Mouse (Mus musculus) C3H10T1/2 (cell line): Measurements from ENCODE around the gene Baz2a. TPM values are rescaled to one million over a fixed set of nuclear protein-coding genes. Genes with fewer than 3 reads are reported as not detected.

Experiments used
- polyA plus RNA-seq, 2 experiments: library from polyadenylated mRNA; unstranded; fragments of >200 nt; fragmentation: generic; extraction: Trizol; gene quantifications; one replicate each; pipeline ENCODE4 v1.2.1; 2012; ENCODE audit warnings: missing spikeins in 2 of 2

Baz2a gene
- 1 to 10 TPM in 1 of 2 experiments, under 1 TPM in 1; 0.94 to 8.9 TPM for polyA plus RNA-seq

DNA sequence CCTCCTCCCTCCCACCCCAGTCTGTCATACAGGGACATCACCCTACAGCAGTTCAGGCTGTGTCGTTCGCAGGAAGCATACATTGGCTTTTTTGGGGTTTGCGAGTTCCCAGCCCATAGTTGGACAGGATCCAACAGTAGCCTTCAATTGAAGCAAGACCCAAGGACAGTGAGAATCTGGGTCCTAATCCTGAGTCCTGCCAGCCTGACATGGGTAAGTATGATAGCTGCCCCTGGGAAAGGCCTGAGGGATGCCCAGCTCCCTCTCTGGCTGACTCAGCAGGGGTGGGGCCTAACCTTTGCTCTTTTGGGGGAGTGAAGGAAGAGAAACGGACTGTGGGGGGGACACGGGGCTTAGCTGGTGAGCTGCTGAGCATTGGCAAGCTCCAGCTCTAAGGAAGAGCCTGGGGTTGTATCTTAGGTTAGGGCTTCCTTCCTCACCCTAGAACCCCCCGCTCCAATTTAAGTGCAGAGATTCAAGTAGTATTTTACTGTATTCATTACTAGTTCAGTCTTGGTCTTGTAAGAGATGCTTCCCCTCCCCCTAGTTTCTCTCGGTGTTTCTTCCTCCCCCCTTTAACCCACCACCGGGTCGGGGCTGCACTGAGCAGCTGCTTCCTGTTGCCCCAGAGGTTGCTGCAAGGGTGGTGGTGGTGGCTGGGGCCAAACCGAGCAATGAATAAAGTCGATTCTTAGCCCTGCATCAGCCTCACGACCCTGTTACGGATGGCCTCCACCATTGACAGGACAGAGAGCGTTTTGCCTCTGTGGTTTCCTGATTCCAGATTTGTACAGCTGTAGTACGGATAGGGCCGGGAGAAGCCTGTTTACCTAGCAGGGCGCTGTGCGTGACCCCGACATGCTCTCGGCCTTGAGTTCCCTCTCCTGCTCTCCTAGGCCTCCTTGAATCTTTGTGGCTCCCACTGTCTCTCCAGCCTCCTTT is at the start of gene Baz2a:
Gene Baz2a (plus strand): TSS at position 14 of the 942 bp plus-strand sequence.

DNA sequence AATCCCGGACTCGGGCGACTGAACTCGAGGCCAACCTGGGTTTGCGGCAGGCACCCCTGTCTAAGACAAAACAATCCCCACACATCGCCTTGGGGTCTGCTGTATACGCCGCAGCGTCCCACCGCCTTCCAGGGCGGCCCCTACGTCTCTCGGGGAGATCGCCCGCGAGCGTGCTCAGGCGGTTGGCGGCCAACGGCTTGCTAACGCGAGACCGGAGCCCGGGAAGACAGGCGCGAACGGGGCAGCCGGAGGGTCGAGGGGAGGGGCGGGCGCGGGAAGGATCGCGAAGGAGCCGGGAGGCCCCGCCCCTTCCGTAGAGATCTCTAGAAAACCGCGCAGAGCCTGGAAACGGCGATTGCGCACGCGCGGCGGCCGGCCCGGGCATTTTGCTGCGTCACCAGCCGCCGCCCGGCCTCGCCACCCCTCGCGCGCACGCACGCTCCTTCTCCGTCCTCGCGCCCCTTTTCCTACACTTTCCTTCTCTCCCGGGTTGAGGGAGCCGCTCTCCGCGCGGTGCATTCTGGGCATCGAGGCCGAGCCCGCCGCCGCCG is 32.7 kb upstream of the Baz2a start, which contains the start of gene Ptges3:
Gene Ptges3 (plus strand): TSS at position 354 of the 551 bp plus-strand sequence.

DNA sequence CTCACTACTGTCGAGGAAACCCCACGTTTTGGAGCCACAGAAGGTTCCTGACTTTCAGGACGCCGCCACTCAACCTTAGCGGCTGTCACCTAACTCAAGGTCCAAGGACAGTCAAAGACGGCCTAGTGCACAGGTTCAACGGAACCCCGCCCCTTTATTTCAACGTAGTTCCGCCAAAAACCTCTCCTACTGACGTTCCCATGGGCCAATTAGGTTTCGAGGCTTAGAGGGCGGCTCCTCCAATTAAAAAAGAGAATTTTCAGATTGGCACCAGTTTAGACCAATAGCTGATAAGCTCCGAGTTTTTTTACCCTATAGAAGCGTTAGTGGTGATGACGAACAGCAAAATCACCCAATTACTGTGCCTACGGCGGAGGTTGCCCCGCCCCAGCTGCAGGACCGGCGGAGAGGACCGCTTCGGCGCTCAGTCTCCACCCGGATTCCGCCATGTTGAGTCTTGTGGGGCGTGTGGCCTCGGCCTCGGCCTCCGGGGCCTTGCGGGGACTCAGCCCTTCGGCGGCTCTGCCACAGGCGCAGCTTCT is 8.4 kb upstream of the Baz2a start, which contains the start of gene Atp5b:
Gene Atp5b (plus strand): TSS at position 394 of the 542 bp plus-strand sequence.

Other genes starting within 250 kb of the Baz2a start
- gene Rdh19, start 241.6 kb upstream of the Baz2a start, polyA plus RNA-seq: not detected
- under 1 TPM in 1 of 2 experiments, not detected in 1; 0.02 TPM for gene Rdh16f2, start 225.1 kb upstream of the Baz2a start, polyA plus RNA-seq
- gene Rdh7, start 202.8 kb upstream of the Baz2a start, polyA plus RNA-seq: not detected
- not detected for gene Sdr9c7, start 193.1 kb upstream of the Baz2a start, polyA plus RNA-seq
- not detected for gene Hsd17b6, start 84.0 kb upstream of the Baz2a start, polyA plus RNA-seq
- 10 to 100 TPM in 1 of 2 experiments, 1 to 10 TPM in 1; 6.8 to 30.2 TPM for gene Prim1, start 76.4 kb upstream of the Baz2a start, polyA plus RNA-seq
- 100 to 1,000 TPM; 209 to 827 TPM for gene Naca, start 56.0 kb upstream of the Baz2a start, polyA plus RNA-seq
- 10 to 100 TPM; 17.0 to 55.7 TPM for gene Ptges3, start 32.6 kb upstream of the Baz2a start, polyA plus RNA-seq
- gene Atp5b, start 8.3 kb upstream of the Baz2a start, polyA plus RNA-seq: 1,000 to 10,000 TPM; 2,355 to 2,584 TPM
- 100 to 1,000 TPM in 1 of 2 experiments, 10 to 100 TPM in 1; 52.3 to 119 TPM for gene Rbms2, start 88.7 kb downstream of the Baz2a start, polyA plus RNA-seq
- 1 to 10 TPM; 3.1 to 3.2 TPM for gene Gls2, start 102.9 kb downstream of the Baz2a start, polyA plus RNA-seq
- gene Spryd4, start 120.2 kb downstream of the Baz2a start, polyA plus RNA-seq: 10 to 100 TPM in 1 of 2 experiments, 1 to 10 TPM in 1; 6.2 to 11.1 TPM
- not detected for gene Mip, start 134.3 kb downstream of the Baz2a start, polyA plus RNA-seq
- 10 to 100 TPM in 1 of 2 experiments, 1 to 10 TPM in 1; 7.9 to 10.5 TPM for gene Timeless, start 140.5 kb downstream of the Baz2a start, polyA plus RNA-seq
- under 1 TPM; 0.15 to 0.21 TPM for gene Apon, start 162.5 kb downstream of the Baz2a start, polyA plus RNA-seq
- not detected for gene Apof, start 177.1 kb downstream of the Baz2a start, polyA plus RNA-seq
- gene Stat2, start 179.0 kb downstream of the Baz2a start, polyA plus RNA-seq: 10 to 100 TPM in 1 of 2 experiments, 1 to 10 TPM in 1; 1.4 to 16.2 TPM
- gene Il23a, start 207.2 kb downstream of the Baz2a start, polyA plus RNA-seq: not detected
- 10 to 100 TPM in 1 of 2 experiments, 1 to 10 TPM in 1; 1.8 to 14.3 TPM for gene Pan2, start 211.8 kb downstream of the Baz2a start, polyA plus RNA-seq
- gene Cnpy2, start 230.9 kb downstream of the Baz2a start, polyA plus RNA-seq: 100 to 1,000 TPM in 1 of 2 experiments, 10 to 100 TPM in 1; 94.1 to 341 TPM
- 100 to 1,000 TPM; 126 to 134 TPM for gene Cs, start 246.2 kb downstream of the Baz2a start, polyA plus RNA-seq